Mouse (Mus musculus): ENCODE measurements around the gene Rrn3.
"Not testable (repeated sequence)": the region's sequence is repeated elsewhere in the genome, so short reads cannot be mapped to it uniquely, and the experiment has no call there.

The Rrn3 gene

DNA sequence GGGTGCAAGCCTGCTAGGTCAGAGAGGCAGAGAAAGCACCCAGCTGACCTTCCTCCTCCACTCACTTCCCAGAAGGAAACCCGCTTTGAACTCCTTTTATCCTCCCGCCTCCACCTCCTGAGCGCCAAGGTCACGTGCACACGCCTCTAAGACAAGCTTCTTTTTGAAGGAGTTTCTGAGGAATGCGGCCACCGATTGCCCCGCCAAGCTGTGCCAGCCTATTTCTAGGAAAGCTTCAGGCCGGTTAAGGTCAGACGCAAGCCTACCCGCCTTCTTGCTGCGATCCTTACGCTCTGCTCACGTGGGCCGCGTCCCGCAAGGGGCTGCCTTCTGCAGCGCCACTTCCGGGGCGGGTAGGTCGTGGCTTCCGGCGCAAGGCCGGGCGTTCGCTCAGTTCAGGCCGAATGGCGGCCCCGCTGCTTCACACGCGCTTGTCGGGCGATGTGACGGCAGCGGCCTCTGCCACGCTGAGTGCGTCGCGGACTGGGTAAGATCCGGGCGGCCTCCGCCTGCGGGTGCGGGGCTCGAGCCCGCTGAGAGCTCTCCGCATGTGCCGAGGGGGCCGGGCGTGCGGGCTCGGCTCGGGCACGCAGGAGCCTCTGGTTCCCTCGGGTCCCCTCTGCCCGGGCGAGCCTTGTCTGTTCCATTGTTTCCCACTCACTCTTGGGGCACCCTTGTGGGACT, at the start of gene Rrn3:
Gene Rrn3 (plus strand): TSS at position 356 of the 684 bp plus-strand sequence.
- DNase-seq (ENCODE audit: low read depth) = peak; percentile 94

DNA sequence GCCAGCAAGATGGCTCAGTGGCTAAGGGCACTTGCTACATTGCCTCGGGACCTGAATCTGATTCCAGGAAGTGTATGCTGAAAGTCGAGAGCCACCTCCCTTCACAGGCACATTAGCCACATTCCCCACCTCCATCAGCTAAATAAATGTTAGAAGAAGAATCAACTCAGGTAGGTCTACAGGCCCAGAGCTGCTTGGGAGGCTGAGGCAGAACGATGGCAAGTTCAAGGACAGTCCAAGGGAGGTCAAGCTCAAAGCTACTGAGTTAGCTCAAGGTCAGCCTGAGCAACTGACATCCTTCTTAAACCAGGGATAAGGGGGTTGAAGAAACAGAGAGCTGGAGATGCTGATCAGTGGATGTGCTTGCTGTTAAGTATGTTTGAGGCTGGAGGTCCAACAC, 47.7 kb upstream of the Rrn3 start:
- no peak for DNase-seq (ENCODE audit: low read depth)

DNA sequence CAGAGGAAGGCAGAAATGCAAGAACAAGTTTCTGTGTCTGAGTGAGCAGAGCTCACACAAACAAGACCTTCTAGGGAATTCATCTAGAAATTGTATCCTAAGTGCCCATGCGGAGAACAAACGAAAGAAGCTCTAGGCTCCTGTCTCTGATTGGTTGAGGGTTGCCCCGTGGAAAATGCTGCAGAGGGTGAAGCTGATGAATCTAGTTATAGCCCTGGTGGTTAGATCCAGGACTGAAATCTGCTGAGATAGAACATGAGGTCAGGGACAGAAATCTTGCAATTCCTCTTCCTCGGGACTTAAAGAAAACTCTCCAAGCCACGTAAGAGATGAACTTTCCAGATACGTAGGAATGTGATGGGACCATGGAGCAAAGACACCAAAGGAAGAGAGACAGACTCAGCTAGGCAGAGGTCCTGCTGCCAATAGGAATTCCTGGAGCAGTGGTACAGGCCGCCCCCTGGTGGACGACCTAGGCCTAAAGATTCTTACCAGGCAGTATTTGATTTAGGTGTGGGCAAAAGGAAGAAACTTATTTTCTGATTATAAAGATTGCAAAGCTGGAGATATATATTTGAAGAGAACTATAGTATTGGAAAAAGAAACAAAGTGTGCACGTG, 46.9 kb upstream of the Rrn3 start:
- DNase-seq (ENCODE audit: low read depth) = peak; percentile 87

DNA sequence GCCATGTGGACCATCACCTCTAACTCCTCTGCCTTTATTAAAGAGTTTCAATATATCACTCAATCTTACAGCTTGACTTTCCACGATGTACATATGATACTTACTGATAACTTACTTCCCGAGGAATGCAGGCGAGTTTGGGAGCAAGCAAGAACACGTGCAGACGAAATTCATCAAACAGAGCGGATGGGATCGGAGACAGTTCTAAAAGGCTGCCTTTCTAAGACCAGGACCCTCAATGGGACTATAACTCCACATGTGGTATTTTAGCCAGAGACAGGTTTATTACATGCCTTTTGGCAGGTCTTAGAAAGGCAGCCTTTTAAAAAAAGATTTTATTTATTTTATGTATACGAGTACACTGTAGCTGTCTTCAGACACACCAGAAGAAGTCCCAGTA, 44.5 kb upstream of the Rrn3 start:
- no peak for DNase-seq (ENCODE audit: low read depth)

DNA sequence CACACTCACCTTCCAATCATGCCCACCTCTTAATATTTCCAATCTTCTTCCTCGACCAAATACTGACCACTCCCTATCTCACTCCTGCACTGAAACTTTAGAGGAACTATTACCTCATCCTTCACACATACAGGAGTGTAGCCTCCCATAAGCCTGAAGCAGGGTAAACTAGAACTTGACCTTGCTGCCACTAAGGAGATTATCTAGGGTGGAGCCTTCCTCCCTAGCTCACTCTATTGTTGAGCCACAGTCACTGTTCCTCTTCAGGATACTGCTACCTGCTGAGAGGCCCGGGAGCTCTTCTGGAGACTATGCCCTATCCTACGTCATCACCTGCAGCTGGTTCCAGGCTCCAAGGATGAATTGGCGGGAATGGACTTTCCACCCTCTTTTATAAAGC, 41.5 kb upstream of the Rrn3 start:
- not testable (repeated sequence) for DNase-seq (ENCODE audit: low read depth)

DNA sequence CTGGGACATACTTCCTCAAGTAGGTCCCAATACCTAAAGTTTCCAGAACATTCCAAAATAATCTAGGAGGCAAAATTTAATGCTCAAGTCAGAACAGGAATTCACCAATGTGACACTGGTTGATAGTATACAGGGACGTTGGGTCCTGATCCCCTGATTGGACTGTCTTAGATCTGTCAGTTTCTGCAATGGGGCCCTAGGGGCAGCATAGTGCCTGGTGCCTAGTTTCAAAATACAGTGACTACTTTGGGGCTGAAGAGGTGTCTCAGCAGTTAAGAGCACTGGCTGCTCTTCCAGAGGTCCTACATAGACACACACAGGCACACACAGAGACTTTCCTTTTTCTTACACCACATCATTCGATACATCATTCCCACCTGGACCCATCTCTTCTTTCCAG, 39.7 kb upstream of the Rrn3 start:
- no peak for DNase-seq (ENCODE audit: low read depth)

DNA sequence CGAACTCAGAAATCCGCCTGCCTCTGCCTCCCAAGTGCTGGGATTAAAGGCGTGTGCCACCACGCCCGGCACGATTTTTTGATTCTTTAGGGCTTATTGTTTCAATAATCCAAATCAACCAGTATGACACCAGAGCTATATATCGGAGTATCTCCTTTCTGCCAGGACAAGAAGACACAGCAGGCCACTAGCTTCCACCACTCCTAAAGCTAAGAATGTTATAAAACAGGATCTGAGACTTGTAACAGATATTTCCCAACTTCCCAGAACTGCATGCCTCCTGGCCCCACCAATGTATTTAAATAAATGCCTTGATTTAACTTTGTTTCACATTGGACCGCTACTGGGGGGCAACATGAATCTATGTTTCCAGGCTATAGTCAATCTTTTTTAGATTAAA, 32.8 kb upstream of the Rrn3 start:
- DNase-seq (ENCODE audit: low read depth) = no peak

DNA sequence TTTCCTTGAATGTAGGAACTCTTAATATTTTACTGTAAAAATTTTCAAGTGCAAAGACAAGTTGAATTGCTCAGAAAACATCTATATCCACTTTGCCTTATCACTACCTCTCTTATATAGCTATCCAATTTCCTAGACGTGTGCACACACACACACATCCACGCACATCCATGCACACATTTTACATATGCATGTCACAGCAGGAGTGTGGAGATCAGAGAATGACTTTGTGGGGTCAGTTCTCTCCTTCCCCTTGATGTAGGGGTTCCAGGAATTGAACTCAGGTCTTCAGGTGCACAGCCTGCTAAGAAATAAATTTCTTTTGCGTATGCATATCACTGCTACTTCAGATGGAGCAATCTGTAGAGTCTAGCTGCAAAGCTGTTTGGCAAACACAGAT, 32.4 kb upstream of the Rrn3 start:
- DNase-seq (ENCODE audit: low read depth) = no peak

DNA sequence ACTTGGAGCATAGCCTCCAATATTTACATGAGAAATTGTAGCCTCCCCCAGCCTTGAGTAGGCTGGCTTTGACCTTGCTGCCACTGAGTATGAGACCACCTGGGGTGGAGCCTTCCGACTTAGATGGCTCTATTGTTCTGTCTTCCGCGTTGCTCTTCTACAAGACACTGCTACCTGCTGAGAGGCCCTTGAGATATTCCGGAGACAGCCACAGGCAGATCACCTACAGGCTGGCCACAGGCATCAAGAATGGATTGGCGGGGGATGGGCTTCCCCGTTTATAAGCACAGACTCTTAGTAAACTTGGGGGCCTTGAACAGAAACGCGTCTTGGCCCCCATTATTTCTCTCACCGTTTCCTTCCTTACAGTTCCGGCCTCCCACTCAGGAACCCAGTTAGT, 31.7 kb upstream of the Rrn3 start:
- not testable (repeated sequence) for DNase-seq (ENCODE audit: low read depth)

DNA sequence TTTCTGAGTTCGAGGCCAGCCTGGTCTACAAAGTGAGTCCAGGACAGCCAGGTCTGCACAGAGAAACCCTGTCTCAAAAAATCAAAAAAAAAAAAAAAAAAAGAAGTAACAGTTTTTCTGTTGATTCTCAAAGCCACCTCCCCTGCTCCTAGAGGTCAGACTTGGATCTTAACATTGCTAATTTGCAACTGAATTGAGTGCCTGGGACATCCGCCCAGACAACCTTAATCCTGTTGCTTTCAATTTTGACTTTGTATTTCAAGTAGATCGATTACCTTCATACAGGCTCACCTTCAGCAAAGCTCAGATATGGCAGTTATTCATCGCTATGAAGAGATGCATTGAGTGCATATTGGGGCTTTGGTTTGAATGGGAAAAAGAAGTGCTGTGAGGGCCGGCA, 31.2 kb upstream of the Rrn3 start:
- DNase-seq (ENCODE audit: low read depth) = no peak

DNA sequence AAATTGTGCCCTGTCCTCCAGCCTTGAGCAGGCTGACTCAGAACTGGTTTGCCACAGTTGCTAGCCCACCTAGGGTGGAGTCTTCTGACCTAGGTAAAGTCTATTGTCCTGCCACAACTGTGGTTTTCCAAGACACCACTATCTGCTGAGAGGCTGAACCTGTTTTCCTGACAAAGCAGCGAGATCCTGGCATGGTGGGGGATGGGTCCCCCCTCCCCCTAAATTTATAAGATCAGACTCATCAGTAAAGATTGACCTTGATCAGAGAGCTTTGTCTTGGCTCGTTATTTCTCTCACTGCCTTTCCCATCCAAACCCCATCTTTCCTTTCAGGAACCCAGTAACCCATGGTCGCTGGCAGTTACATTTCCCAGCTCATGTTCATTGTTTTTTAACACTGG, 30.5 kb upstream of the Rrn3 start:
- no peak for DNase-seq (ENCODE audit: low read depth)

DNA sequence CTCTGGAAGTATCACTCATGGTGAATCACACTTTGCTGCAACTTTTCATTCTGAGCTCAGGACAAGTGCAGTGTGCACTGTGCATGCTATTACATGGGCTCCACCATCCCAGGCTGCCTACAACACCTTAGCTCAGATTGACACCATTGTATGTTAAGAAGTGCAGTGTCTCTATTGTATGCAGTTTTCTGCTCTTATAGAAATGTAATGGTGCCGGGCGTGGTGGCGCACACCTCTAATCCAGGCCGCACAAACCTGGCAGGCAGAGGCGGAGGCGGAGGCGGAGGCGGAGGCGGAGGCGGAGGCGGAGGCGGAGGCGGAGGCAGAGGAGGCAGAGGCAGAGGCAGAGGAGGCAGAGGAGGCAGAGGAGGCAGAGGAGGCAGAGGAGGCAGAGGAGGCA, 29.9 kb upstream of the Rrn3 start:
- DNase-seq (ENCODE audit: low read depth) = no peak

DNA sequence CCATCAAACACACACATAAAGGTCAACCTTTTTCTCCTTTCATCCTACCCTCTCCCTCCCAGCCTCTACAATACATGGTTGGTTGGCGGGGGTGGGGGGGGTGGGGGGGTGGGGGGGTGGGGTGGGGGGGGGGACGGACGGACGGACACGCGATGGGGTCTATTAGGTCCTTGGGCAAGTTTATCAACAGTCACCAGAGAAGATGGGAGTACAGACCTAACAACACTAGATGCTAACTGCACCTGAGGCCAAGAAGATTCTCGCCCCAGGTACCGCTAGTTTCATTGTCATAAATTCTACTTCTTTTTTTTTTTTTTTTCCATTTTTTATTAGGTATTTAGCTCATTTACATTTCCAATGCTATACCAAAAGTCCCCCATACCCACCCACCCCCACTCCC, 26.5 kb upstream of the Rrn3 start:
- no peak for DNase-seq (ENCODE audit: low read depth)

DNA sequence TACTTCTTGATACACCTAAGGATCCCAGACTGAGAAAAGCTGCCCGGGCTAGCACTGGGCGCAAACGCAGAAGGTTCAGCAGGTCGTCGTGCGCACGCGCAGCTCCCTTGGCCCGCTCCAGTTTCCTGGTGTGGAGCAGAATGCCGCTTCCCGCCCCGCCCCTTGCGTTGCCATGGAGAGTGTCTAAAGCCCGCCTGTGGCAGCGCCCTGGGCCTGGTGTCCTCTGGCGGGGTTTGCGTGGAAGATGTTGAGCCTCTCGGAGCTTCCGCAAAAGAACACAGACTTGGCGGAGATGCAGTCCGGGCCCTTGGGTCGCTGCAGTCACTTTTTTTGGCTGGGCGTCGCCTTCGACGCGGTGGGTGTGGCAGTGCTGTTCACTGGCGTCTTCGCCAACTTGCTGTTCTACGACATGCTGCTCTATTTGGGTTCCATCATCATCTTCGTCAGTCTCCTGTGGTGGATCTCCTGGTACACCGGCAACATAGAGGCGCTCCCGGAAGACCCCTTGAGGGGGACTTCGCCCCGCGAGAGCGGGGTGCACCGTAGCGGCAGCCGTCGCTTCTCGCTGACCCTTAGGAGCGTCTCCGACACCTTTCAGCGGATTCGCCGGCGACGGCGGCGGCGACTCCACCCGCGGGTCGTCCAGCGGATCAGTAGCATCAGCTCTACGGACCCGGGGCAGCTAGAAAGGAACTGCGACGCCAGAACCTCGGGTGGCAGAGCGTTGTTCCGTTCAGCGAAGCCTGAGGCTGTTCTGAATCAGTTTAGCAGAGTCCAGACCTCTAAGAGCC, 25.9 kb upstream of the Rrn3 start:
- DNase-seq (ENCODE audit: low read depth) = peak; percentile 88

DNA sequence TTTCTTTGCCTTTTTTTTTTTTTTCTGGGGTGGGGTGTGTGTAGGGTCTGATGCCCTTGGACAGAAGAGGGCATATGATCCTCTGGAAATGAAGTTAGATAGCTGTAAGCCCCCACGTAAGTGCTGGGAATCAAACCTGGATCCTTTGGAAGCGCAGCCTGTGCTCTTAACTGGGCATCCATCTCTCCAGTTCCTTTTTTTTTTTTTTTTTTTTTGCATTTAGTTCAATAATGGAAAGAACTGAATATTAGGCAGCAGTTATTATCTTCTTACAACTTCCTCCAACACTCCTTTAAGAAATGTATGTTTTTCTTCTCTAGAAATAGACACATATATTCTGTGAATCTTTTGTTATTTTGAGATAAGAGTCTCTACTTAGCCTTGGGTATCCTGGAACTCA, 22.7 kb upstream of the Rrn3 start:
- no peak for DNase-seq (ENCODE audit: low read depth)

DNA sequence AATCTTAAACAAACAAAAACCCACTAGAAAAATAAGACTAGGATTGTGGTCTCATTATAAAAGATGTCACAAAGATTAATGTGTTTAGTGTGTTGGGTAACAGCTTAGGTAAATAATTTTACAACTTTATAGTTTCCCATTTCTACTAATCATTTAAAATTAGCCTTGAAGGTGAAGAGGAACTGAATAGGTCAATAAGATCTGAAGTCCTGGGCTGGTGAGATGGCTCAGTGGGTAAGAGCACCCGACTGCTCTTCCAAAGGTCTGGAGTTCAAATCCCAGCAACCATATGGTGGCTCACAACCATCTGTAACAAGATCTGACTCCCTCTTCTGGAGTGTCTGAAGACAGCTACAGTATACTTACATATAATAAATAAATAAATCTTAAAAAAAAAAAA, 17.7 kb upstream of the Rrn3 start:
- not testable (repeated sequence) for DNase-seq (ENCODE audit: low read depth)

DNA sequence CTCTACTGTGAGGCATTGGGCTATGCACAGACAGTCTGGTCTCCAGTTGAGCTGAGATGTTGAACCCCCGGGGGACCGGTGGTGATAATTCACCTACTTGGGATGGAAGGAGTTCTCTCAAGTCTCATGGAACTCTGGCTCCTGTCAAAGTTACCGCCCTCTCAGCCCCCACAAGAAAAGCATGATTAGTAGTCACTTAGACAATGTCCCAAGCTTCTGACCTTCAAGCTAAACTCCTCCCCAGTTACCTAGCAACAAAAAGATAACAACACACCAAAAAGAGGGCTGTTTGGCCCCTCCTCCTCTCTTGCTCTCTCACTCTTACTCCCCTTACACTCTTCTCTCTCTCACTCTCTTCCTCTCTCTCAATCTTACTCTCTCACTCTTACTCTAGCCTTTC, 16.0 kb upstream of the Rrn3 start:
- no peak for DNase-seq (ENCODE audit: low read depth)

DNA sequence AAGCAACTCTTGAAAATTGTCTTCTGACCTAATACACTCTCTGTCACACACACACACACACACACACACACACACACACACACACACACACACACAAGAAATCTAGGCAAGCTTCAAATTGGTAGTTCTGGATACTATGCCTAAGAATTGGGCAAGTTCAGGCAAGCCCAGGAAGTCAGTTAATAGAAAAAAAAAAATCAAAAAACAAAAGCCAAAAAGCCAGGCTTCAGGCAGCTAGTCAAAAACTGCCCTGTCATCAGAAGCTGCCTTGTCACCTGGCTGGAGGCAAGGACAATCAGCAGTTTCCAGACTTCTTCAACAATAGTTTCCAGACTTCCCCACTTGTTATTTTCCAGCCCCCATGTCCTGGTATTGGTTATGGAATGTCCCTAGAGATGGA, 14.1 kb upstream of the Rrn3 start:
- DNase-seq (ENCODE audit: low read depth) = peak; percentile 15

DNA sequence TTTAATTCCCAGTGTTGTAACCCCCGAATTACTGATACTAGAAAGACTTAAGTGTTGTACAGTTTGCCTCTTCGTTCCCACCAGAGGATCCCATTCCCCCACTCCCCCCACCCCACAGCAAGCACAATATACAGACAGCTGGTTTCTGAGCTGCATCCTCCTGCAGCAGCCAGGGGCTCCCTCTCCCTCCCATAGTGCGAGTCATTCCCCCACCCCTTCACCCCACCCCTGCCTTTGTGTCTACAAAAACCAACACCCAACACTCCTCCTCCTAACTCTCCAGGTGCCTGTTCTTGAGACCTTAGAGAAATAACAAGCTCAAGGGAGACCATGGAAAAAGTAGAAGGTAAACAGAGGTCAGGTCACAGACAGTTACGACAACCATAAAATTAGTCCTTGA, 8.9 kb upstream of the Rrn3 start:
- not testable (repeated sequence) for DNase-seq (ENCODE audit: low read depth)

DNA sequence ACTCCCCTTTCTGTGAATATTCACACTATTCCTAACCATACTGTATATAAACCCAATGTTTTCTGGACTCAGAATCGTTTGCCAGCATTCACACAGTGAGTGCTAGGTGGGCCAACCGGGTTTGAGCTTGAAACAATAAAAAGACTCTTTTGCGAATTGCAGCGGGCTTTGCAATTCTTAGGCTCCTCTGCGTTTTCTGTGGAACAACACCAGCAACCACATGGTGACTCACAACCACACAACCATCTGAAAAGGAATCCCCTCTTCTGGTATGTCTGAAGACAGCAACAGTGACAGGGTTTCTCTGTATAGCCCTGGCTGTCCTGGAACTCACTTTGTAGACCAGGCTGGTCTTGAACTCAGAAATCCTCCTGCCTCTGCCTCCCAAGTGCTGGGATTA, 8.5 kb upstream of the Rrn3 start:
- DNase-seq (ENCODE audit: low read depth) = peak; percentile 7

DNA sequence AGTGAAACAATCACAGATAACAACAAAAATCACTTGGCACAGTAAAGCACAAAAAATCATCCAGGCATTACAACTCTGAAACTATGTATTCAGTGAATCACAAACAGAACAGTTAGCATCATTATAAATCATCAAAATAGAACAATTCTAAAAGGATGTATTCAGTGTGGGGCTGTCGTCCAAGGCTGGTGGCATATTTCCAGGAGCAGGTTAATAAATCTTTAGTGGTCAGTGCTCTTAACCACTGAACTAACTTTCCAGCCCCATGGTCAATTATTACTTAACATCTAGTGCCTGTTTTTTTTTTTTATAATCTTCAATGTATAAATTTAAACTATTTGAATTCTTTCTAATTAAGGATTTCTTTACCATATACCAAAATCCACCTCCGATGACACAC, 6.5 kb upstream of the Rrn3 start:
- DNase-seq (ENCODE audit: low read depth) = peak; percentile 62

DNA sequence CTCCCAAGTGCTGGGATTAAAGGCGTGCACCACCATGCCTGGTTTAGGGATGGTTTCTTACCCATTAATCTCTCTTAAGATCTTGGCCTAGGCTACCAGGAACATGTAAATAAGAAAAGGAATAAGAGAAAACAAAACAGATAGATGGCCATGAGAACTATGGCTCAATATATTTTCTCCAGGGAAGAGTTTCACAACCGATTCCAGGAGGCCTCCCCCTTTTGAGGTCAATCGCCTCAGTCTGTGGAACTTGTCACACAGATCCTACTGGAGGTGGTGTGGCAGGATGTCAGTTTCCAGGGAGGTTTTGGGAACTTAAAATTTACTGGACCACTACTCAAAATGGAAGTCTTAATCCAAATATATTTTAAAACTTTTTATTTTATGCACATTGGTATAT, 5.9 kb upstream of the Rrn3 start:
- not testable (repeated sequence) for DNase-seq (ENCODE audit: low read depth)

DNA sequence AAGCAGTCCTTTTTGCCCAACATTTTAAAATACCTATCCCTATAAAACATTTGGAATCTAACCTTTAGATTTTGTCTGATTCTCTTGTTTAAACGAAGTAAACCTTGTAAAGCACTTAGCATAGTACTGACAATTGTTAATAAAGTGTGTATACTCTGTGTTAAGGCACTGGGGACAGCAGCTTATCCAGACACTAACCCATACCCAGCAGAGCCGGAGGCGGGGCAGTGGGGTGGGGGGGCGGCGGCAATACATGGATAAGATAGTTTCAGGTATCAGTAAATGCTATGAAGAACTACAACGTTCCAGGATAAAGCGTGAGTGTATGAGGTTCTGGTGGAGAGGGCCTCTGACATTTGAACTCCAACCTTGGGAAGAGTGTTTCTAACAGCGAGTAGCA, 708 bp downstream of the Rrn3 start:
- DNase-seq (ENCODE audit: low read depth) = peak; percentile 35

All from NIH3T3 (cell line).